ENCODE assay signal across 1 mouse cellular context in the genomic region with DNA sequence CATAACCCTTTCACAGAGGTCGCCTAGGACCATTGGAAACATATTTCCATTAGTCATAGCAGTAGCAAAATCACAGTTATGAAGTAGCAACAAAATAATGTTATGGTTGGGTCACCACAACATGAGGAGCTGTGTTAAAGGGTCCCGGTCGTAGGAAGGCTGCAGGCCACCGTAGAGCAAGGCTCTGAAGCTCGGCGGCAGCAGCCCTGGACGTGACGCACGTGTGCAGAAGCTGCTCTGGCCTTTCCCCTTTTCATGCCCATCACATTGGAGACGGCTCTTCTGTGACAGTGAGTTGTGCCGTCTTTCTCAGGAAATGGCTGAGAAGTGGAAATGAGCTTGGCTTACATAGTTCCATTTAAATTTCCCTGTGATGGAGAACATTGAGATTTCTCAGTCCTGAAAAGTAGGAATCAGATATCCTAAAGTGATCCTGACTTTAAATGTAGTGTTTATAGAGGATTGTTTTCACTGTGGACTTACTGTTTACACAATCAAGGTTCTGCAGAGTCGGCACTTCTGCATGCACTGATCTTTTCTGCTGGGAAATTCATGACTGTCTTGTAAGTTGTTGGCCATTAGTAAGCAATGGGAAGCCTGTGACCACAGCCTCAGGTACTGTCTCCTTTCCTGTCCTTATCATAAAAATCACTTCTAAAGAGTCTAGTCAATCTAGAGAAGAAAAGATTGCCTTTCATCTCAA.
TF ChIP-seq lines count a peak whose summit lies in the region.

No protein-coding gene starts in this region.

TF ChIP-seq in CH12.LX, 34 proteins besides CTCF, POLR2A, EP300 and RAD21 (continued from another document):
- TF ChIP-seq RCOR1 (conservative IDR thresholded peaks at IDR 0.05; ENCODE audit: low read depth, low read length) (no peak), SIN3A (IDR thresholded peaks at IDR 0.05; ENCODE audit: low read length) (no peak), HCFC1 (IDR thresholded peaks at IDR 0.05; ENCODE audit: low read depth, low read length) (no peak), IRF4 (IDR thresholded peaks at IDR 0.05; ENCODE audit: low read depth, low read length) (peak; percentile 51), ZNF384 (IDR thresholded peaks at IDR 0.05; ENCODE audit: low read depth, low read length) (no peak), TBP (conservative IDR thresholded peaks at IDR 0.05; ENCODE audit: low read depth, low read length) (0 out of 2 replicates have a peak, but pooled peaks have one; percentile 18), MYC (IDR thresholded peaks at IDR 0.05; ENCODE audit: low read depth, low read length) (peak; percentile 45; the same call in 1 of the 2 replicates), PAX5 (IDR thresholded peaks at IDR 0.05; ENCODE audit: low read length) (no peak), POLR2AphosphoS2 (IDR thresholded peaks at IDR 0.05; ENCODE audit: low read depth, low read length) (no peak), JUN (IDR thresholded peaks at IDR 0.05; ENCODE audit: insufficient read depth, low read depth, low read length) (no peak), MAX (IDR thresholded peaks at IDR 0.05; ENCODE audit: low read length) (peak; percentile 80), JUND (conservative IDR thresholded peaks at IDR 0.05; ENCODE audit: low read depth, low read length) (peak; percentile 52; the same call in 1 of the 2 replicates), NELFE (IDR thresholded peaks at IDR 0.05; ENCODE audit: low read depth, low read length) (no peak), TCF12 (IDR thresholded peaks at IDR 0.05; ENCODE audit: low read depth, low read length) (0 out of 2 replicates have a peak, but pooled peaks have one; percentile 26), BHLHE40 (IDR thresholded peaks at IDR 0.05; ENCODE audit: low read depth, low read length) (peak; percentile 95), NRF1 (IDR thresholded peaks at IDR 0.05; ENCODE audit: low read depth, low read length) (no peak), ZKSCAN1 (IDR thresholded peaks at IDR 0.05; ENCODE audit: borderline replicate concordance, low read depth, low read length) (no peak), ZMIZ1 (IDR thresholded peaks at IDR 0.05; ENCODE audit: low read depth, low read length) (no peak), MAZ (IDR thresholded peaks at IDR 0.05; ENCODE audit: low read depth, low read length) (no peak), MXI1 (IDR thresholded peaks at IDR 0.05; ENCODE audit: low read depth, low read length) (peak; percentile 95), CHD1 (IDR thresholded peaks at IDR 0.05; ENCODE audit: low read depth, low read length) (peak; percentile 86; the same call in 1 of the 2 replicates), MAFK (IDR thresholded peaks at IDR 0.05; ENCODE audit: insufficient replicate concordance, low read length) (peak; percentile 85), UBTF (IDR thresholded peaks at IDR 0.05; ENCODE audit: low read depth, low read length) (peak; percentile 56; the same call in 1 of the 2 replicates), KAT2A (IDR thresholded peaks at IDR 0.05; ENCODE audit: insufficient replicate concordance, low read length) (no peak)
